8 mouse cellular contexts compared by ENCODE assay signal in genomic region chr8:104509061-104510006, GRCm38 (mm10). TPM values are rescaled to one million over a fixed set of nuclear protein-coding genes. Genes with fewer than 3 reads are reported as not detected.
DNase-seq lines count a peak whose midpoint lies in the region; ATAC-seq and TF ChIP-seq lines count a peak whose summit lies in the region.

Gene Terb1, minus strand, starts transcription at chr8:104509910.

- intact Hi-C loops in heart, adult 2 months (cut with DNase I): loop anchor here (5.0 kb wide), 1 partner anchor 162 kb away; no protein-coding TSS in a partner anchor

- TF ChIP-seq EP300 in heart, adult 2 months (IDR thresholded peaks at IDR 0.05; ENCODE audit: insufficient read depth, low read depth, low read length): no peak

- H3K27me3 ChIP-seq in erythroblast, embryonic 14.5 days (ENCODE audit: control insufficient read depth): peaks cover 11% of the 10 kb centered on the region
- H3K27me3 ChIP-seq in heart, adult 2 months (ENCODE audit: control insufficient read depth, insufficient read depth, low read length): no peaks in the 10 kb centered on the region
- no peaks in the 10 kb centered on the region for H3K27me3 ChIP-seq in kidney, adult 2 months (replicated peaks; ENCODE audit: control insufficient read depth, insufficient read depth, low read length)
- H3K27me3 ChIP-seq in liver, embryonic 11.5 days (replicated peaks; ENCODE audit: control insufficient read depth, insufficient read depth, low read length): no peaks in the 10 kb centered on the region
- H3K27me3 ChIP-seq in midbrain, postnatal 0 days (ENCODE audit: insufficient read depth, low read length): no peaks in the 10 kb centered on the region

- H3K27ac ChIP-seq in heart, adult 2 months: no peak within 1 kb of the TSS
- no peak within 1 kb of the TSS for H3K27ac ChIP-seq in kidney, adult 2 months (ENCODE audit: insufficient read depth, low read depth, low read length)
- H3K27ac ChIP-seq in liver, embryonic 11.5 days (ENCODE audit: low read depth, low read length): no peak within 1 kb of the TSS
- H3K27ac ChIP-seq in midbrain, postnatal 0 days (ENCODE audit: low read depth, low read length): peak within 1 kb of the TSS; percentile 57

- TF ChIP-seq POLR2A in heart, adult 2 months (IDR thresholded peaks at IDR 0.05; ENCODE audit: insufficient read depth, low read depth, low read length): no peak
- TF ChIP-seq POLR2A in kidney, adult 2 months (IDR thresholded peaks at IDR 0.05; ENCODE audit: low read depth, low read length): no peak

- H3K79me2 ChIP-seq in heart, adult 2 months (replicated peaks; ENCODE audit: control insufficient read depth, insufficient read depth, low read length): no peaks in the 10 kb centered on the region

- H3K4me3 ChIP-seq in erythroblast, embryonic 14.5 days (replicated peaks): peak within 1 kb of the TSS; percentile 59
- peak within 1 kb of the TSS; percentile 49 for H3K4me3 ChIP-seq in heart, adult 2 months
- peak within 1 kb of the TSS; percentile 58 for H3K4me3 ChIP-seq in kidney, adult 2 months (ENCODE audit: insufficient read depth, low read depth, low read length)
- H3K4me3 ChIP-seq in liver, embryonic 11.5 days (ENCODE audit: low read depth, low read length): peak within 1 kb of the TSS; percentile 66
- peak within 1 kb of the TSS; percentile 62 for H3K4me3 ChIP-seq in midbrain, postnatal 0 days (ENCODE audit: low read depth, low read length)

- no peak for TF ChIP-seq CTCF in heart, adult 2 months (IDR thresholded peaks at IDR 0.05)
- 0 out of 2 replicates have a peak, but pooled peaks have one; percentile 13 for TF ChIP-seq CTCF in kidney, adult 2 months (conservative IDR thresholded peaks at IDR 0.05; ENCODE audit: insufficient read depth, insufficient read length, low read depth, low read length)
- peak; percentile 41 for TF ChIP-seq CTCF in midbrain, postnatal 0 days (IDR thresholded peaks at IDR 0.05)

- no peak for ATAC-seq in erythroblast, adult 5-6 weeks (replicated peaks; ENCODE audit: low FRiP score, poor library complexity, severe bottlenecking)
- peak; percentile 62 for ATAC-seq in liver, embryonic 11.5 days (replicated peaks; ENCODE audit: low FRiP score)
- ATAC-seq in midbrain, postnatal 0 days (ENCODE audit: low FRiP score): peak; percentile 85

- DNase-seq in embryo, embryonic 9.5 days (ENCODE audit: extremely low spot score): peak; percentile 50
- DNase-seq in heart, adult 2 months: peak; percentile 22 to 34
- peak; percentile 54 for DNase-seq in kidney, adult 2 months
- peak; percentile 51 for DNase-seq in liver, embryonic 11.5 days (ENCODE audit: low spot score)
- DNase-seq in midbrain, postnatal 0 days (ENCODE audit: low spot score): peak; percentile 57
- peak; percentile 20 to 67 for DNase-seq in spleen, postnatal 4 days (ENCODE audit: low spot score in 2 of 2)

- no peaks in the 10 kb centered on the region for H3K9me3 ChIP-seq in erythroblast, embryonic 14.5 days (ENCODE audit: control insufficient read depth, low read length)
- H3K9me3 ChIP-seq in liver, embryonic 11.5 days (ENCODE audit: control insufficient read depth, low read length): no peaks in the 10 kb centered on the region
- H3K9me3 ChIP-seq in midbrain, postnatal 0 days (ENCODE audit: low read length): no peaks in the 10 kb centered on the region

- H3K9ac ChIP-seq in heart, adult 2 months (ENCODE audit: low read depth, low read length): peak within 1 kb of the TSS; percentile 65
- H3K9ac ChIP-seq in liver, embryonic 11.5 days (ENCODE audit: low read depth, low read length): peak within 1 kb of the TSS; percentile 70
- peak within 1 kb of the TSS; percentile 90 for H3K9ac ChIP-seq in midbrain, postnatal 0 days (replicated peaks; ENCODE audit: low read length, poor library complexity, severe bottlenecking)

- peaks cover 20% of the 10 kb centered on the region for H3K36me3 ChIP-seq in erythroblast, embryonic 14.5 days (ENCODE audit: control insufficient read depth)
- H3K36me3 ChIP-seq in heart, adult 2 months (ENCODE audit: control insufficient read depth, insufficient read depth, low read length): no peaks in the 10 kb centered on the region; the same call in 1 of the 2 replicates
- H3K36me3 ChIP-seq in kidney, adult 2 months (ENCODE audit: control insufficient read depth, insufficient read depth, low read length): no peaks in the 10 kb centered on the region; the same call in 1 of the 2 replicates
- no peaks in the 10 kb centered on the region; the same call in 1 of the 2 replicates for H3K36me3 ChIP-seq in liver, embryonic 11.5 days (ENCODE audit: control insufficient read depth, insufficient read depth, low read length)
- H3K36me3 ChIP-seq in midbrain, postnatal 0 days (ENCODE audit: insufficient read depth, low read length): peaks cover 12% of the 10 kb centered on the region

- peak within 1 kb of the TSS; percentile 96 for H3K4me2 ChIP-seq in liver, embryonic 11.5 days
- H3K4me2 ChIP-seq in midbrain, postnatal 0 days (ENCODE audit: low read depth, low read length, poor library complexity, severe bottlenecking): peak within 1 kb of the TSS; percentile 99

- 3% methylated on average over 64 of the region's 64 CpGs for WGBS in heart, adult 2 months
- 3% methylated on average over 64 of the region's 64 CpGs for WGBS in kidney, adult 2 months
- WGBS in liver, embryonic 11.5 days: 4% methylated on average over 64 of the region's 64 CpGs
- WGBS in midbrain, postnatal 0 days: 2% methylated on average over 60 of the region's 64 CpGs

- peaks cover 11% of the 10 kb centered on the region for H3K4me1 ChIP-seq in erythroblast, embryonic 14.5 days (ENCODE audit: control insufficient read depth)
- peaks cover 1% of the 10 kb centered on the region; the same call in 1 of the 2 replicates for H3K4me1 ChIP-seq in heart, adult 2 months (ENCODE audit: control insufficient read depth, insufficient read depth, low read length)
- no peaks in the 10 kb centered on the region for H3K4me1 ChIP-seq in kidney, adult 2 months (ENCODE audit: control insufficient read depth, insufficient read depth, low read length)
- H3K4me1 ChIP-seq in liver, embryonic 11.5 days (replicated peaks; ENCODE audit: control insufficient read depth, insufficient read depth, low read length): 0 out of 2 replicates have a peak, but pooled peaks cover 6% of the 10 kb centered on the region
- H3K4me1 ChIP-seq in midbrain, postnatal 0 days (ENCODE audit: insufficient read depth, low read length): 0 out of 2 replicates have a peak, but pooled peaks cover 5% of the 10 kb centered on the region

RNA-seq across cellular contexts. Expression of gene Terb1, which starts in this region (rescaled TPM):
- not detected in 2 replicates for polyA plus RNA-seq in erythroblast, embryonic 14.5 days (2012)
- total RNA-seq in erythroblast, adult 5-6 weeks (2015; ENCODE audit: low replicate concordance): not detected in 2 replicates
- total RNA-seq in erythroblast, adult 5-6 weeks (2017; ENCODE audit: low replicate concordance): not detected in 2 replicates
- total RNA-seq in heart, adult 2 months (2021): not detected
- not detected in 2 replicates for polyA plus RNA-seq in heart, adult 2 months (2012; rRNA removed)
- 0.05 TPM in 1 of 2 replicates, not detected in the other for polyA plus RNA-seq in kidney, adult 2 months (2012; rRNA removed)
- polyA plus RNA-seq in liver, embryonic 11.5 days (2014; fragmentation: Nextera tagmentation; extraction: Ambion mirVana): 0.05 TPM in 1 of 2 replicates, not detected in the other
- total RNA-seq in midbrain, postnatal 0 days (2014; rRNA removed): 0.71 and 0.85 TPM in 2 replicates
- polyA plus RNA-seq in midbrain, postnatal 0 days (2015; fragmentation: Nextera tagmentation; extraction: Ambion mirVana): 0.68 and 0.81 TPM in 2 replicates

Comparison
In these comparisons a context has a peak if more than half of its experiments do, and no peak if none do; other contexts are left out.
1. Peak in DNase-seq, H3K4me3 ChIP-seq and H3K9ac ChIP-seq in heart, adult 2 months; RNA of the gene not detected or under 1 TPM.
2. Peak in DNase-seq and H3K4me3 ChIP-seq in kidney, adult 2 months; RNA of the gene not detected or under 1 TPM.
3. Peak in DNase-seq, ATAC-seq, H3K4me3 ChIP-seq, H3K9ac ChIP-seq and H3K4me2 ChIP-seq in liver, embryonic 11.5 days; RNA of the gene not detected or under 1 TPM.
4. Peak in DNase-seq, ATAC-seq, H3K4me3 ChIP-seq, H3K27ac ChIP-seq, H3K9ac ChIP-seq and H3K4me2 ChIP-seq in midbrain, postnatal 0 days; RNA of the gene not detected or under 1 TPM.